Mouse (Mus musculus): Measurements from ENCODE around the gene Fbxo33.

The Fbxo33 gene

GRCm38 (mm10) chr12:59195941-59196340, 23.6 kb downstream of the Fbxo33 start:
- DNase-seq: no peak

DNA sequence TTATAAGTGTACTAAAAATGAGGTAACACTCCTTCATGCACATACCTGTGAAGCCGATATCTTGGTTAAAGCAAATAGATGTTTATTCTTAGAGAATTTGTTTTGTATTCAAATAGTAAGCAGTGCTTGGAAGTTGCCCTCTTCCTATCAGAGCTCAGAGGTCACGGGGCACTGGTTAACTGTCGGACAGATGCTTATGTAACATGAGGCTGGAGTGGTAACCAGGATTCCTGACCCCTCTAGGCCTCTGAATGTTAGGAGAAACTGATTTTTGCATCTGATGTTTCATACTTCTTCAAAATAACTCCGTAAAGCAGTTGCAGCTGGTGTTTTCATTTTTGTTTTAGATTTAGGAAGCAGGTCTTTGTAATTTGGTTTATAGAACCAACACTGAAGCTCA, 24.5 kb downstream of the Fbxo33 start:
- peak; percentile 14 for DNase-seq

DNA sequence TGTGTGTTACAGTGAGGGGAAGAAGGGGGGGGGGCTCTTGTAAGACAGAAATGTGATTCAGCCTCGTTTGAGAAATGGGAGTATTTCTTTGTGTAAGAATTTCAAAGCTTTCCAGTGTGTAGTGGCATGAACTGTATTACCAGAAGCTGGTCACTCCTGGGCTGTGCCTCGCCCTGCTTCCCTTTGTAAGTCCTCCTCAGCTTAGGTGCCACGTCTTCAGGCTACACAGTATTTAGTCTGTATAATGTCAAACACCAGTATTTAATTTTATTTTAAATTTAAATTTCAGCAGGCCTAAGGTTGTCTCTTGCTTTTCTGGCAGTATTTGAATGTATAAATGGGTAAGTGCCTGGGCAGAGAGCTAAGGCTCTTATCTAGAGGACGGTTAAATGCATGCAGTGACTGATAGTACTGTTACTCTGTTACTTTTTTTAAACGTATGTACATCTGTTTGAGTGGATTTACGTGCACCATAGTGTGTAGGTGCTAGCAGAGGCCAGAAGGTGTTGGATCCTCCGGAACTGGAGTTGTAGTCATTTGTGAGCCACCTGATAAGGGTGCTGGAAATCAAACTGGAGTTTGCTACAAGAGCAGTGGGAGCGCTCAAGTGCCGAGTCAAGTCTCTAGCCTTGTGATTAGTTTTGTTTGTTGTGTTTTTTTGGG, 25.1 kb downstream of the Fbxo33 start:
- DNase-seq: no peak

DNA sequence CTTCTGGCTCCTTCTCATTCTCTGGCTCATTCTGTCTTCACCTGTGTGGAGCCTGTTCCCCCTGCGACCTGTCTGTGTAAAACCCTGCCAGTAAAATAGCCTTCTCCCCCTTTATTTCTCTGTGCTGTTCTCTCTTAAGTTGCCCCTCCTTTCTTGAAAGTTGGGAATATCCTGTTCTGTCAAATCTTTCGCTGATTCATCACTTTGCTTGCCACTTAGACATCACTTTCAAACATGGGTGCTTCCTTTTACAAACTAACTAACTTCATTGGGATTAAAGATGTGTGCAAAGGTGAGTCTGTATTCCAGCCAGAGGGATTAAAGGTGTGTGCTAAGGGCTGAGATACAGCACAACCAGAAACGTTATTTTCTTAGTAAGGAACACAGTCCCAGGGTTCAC, 25.9 kb downstream of the Fbxo33 start:
- DNase-seq: no peak

GRCm38 (mm10) chr12:59188086-59188682, 31.3 kb downstream of the Fbxo33 start:
- DNase-seq: no peak

GRCm38 (mm10) chr12:59177814-59178213, 41.7 kb downstream of the Fbxo33 start:
- DNase-seq: no peak

GRCm38 (mm10) chr12:59169935-59170334, 49.6 kb downstream of the Fbxo33 start:
- no peak for DNase-seq

GRCm38 (mm10) chr12:59166557-59166956, 53.0 kb downstream of the Fbxo33 start:
- DNase-seq: no peak

- no peak for DNase-seq
Observed at GRCm38 (mm10) chr12:59164522-59164921, 55.0 kb downstream of the Fbxo33 start.

- no peak for DNase-seq
Observed at GRCm38 (mm10) chr12:59162797-59163196, 56.7 kb downstream of the Fbxo33 start.

DNA sequence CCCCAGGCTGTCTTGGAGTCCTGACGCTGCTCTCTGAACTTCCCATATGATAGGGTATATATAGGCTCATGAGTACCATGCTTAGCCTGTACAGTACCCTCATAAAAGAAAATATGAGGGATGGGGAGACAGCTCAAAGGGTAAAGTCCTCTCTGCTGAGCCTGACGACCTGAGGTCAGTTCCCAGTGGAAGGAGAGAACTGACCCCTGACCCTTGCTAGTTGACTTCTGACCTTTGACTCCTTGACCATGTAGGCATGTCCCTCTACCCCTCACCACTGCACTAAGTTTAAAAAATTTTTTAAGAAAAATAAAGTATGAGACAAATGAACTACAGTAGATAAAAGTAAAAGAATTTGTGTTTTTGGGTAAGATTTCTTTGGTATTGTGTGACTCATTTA, 58.4 kb downstream of the Fbxo33 start:
- DNase-seq: no peak
